Mouse (Mus musculus) kidney, postnatal 4 days (tissue): ENCODE results near the gene Tmem51.
"Not testable (repeated sequence)": the region's sequence is repeated elsewhere in the genome, so short reads cannot be mapped to it uniquely, and the experiment has no call there.

Source experiments
- DNase-seq, 2 experiments: peaks; one replicate each; pipeline ENCODE4 v3.0.0; 2021; ENCODE audit warnings: mixed read lengths in 2 of 2

Gene Tmem51

DNA sequence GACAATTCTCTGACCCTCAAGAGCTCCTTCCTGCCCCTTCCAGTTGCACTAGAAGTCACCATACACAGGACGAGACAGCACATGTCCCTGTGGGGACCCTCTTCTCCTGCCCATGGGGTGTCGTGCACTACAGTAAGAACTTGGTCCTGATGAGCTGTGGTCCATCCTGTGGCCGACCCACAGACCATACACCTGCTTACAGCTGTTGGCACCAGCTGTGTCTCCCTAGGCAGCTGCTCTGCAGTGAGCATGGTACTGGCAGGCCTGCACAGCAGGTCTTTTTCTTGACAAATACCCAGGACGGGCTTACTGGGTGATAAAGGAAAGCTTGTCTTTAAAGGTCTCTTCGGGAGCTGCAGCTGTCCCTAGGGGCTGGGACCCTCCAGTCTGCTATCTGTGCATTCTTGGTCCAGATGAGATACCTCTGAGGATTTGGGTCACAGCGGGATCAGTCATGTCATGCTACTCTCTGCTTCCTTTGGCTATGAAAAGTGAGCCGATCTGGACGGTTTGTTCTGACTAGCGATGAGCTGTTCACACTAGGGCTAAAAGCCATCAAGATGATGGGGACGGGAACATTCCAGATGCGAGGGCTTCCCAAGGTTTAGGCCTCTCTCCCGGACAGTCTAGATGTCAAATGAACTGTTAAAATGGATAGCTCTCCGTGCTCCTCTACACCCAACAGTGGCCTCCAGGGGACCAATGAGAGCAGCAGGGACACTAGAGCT lies 24.8 kb downstream of the Tmem51 start:
- no peak for DNase-seq

DNA sequence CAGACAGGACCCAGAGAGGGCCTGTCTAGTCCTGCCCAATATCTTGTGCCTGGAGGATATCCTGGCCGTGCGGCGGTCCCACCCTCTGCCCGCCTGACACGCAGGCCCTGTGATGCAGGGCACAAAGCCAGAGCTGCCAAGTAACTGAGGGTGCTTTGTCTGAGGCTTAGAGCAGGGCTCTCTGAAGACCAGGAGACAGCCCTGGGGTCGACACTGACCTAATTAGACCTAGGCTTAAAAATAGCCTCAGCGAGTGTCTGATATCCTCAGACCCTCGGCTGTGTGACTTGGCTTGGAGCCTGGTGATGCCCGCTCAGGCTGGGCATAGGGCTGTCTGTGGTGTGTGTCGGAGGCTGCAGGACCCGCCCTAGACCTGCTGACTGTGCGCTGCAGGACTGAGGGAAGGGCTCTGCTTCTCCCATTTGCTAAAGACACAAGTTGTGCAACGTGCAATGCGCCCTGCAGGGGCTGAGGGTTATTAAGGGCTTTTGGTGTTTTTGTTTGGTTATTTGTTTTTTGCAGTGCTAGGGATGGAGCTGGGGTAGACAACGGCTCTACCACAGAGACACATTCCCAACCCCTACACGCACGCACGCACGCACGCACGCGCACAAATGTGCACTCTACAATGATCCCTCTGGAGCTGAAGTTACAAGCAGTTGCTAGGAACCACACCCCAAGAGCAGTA lies 26.4 kb downstream of the Tmem51 start:
- DNase-seq = no peak

DNA sequence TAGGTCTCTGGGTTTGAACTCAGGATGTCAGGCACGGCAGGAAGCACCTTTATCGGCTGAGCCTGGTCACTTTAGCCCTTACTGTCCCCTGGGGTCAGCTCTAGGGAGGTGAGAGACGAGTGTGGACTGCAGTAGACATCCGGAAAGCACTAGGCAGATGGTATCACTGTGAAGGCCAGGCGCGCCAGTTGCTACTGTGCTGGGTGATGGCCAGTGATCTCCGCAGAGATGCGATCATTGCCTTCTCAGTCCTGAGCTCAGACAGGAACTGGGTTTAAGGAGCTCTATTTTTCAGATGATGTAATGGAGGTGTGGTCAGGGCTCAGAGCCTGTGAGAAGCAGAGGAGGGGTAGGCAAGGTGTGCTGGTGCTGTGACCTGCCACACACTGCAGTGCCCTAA lies 28.5 kb downstream of the Tmem51 start:
- no peak for DNase-seq

DNA sequence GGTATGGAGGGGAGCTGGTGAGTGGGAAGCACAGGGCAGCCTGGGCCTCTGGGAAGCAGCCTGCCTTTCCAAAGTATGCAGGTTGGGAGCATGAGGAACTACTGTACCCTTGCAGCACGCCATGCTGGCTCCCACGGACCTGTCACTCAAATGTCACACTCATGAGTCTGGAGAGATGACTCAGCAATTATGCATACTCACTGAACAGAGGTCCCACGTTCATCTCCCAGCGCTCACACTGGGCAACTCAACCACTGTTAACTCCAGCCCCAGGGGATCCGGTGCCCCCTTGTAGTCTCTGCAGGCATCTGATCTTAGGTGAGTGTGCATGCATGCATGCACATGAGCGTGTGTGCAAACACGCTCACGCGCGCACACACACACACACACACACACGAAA lies 29.5 kb downstream of the Tmem51 start:
- DNase-seq = no peak

DNA sequence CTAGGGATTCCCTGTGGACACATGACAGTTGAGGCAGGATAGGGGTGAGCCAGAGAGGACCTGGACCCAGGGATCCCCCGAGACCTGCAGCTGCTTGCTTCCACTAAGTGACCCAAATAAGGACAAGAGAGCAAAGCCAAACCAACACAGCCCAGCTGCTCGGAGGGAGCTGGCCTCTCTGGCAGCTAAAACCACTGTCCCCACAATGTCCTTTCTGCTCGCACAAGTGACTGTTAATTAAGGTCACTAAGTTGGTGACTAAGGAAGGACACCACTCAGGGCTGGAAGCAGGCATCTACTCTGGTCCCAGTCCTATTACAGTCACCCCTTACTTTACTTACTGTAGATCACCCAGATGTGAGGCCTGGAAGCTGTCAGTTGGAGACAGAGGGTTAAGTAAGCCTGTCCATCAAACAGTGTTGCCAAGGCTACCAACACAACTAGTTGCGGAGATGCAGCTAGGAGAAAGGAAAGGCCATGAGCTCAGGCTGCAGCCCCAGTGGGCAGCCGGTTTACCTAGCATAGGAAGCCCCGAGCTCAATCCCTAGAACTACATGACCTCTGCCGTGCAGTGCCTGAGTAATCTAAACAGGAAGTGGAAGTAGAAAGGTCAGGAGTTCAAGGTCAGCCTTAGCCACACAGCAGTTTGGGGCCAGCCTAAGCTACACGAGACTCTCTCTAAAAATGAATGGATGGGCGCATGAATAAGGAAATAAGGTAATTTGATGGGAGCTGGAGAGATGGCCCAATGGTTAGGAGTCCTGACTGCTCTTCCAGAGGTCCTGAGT lies 30.2 kb downstream of the Tmem51 start:
- no peak for DNase-seq

DNA sequence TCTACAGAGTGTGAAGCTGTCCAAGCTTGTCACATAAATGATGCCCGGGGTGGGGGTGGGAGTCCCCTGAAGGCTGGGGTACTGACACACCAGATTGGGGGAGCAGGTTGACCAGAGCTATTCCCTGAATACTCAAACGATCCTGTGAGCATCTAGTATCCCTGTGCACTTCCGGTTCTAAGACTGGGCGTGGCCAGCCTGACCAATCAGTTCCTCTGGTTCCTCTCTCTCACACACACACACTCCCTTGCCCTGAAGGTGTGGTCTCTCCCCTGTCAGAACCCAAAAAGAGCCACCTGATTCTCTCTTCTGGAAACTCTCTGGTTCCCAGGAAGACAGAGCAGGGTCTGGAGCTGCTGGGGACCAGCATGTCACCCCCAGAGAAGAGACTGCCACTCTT lies 30.8 kb downstream of the Tmem51 start:
- peak in 1 of 2 experiments; percentile 48 for DNase-seq

DNA sequence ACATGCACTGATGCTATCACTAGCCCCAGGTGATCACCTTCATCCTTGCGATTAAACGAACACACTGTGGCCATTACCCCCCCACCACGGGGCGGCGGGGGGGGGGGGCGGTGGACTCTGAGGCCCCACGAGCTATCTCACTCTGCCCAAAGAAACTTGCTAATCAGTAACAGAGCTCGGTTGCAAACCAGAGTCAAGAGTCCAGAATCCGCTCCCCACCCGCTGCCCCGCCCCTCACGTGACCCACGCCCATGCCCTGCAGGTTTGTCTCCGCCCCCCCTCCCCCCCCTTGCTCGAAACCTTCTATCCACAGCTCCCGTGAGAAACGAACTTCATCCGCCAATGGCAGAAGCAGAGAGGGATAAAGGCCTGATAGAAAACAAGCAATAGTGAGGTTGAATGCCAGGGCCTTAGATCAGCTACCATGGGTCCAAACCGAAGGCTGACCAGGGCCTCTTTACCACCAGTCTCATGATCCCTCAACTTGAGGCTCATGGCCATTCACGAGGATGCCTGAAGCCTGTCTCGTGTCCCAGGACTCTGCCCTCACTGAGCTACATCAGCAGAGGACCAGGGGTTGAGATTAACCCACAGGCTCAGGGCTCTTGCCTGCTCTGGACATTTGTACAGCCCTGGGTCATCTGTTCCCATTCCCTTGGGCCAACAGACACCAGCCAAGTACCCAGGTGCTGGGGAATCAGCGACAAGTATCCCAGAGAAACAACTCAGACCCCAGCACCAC lies 31.5 kb downstream of the Tmem51 start:
- DNase-seq = peak; percentile 74 to 85

DNA sequence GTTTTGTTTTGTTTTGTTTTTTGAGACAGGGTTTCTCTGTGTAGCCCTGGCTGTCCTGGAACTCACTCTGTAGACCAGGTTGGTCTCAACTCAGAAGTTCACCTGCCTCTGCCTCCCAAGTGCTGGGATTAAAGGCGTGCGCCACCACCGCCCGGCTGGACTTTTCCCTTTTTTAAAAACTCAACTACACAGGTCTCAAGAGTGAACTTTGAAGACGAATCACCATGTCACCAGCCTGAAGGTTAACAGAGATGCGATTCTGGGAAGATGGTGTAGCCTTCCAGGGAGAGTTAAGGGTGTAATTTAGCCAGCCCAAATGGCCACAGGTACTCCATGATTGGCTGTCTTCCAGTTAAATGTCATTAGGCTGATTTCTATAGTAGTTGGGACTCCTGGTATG lies 32.2 kb downstream of the Tmem51 start:
- not testable (repeated sequence) for DNase-seq

DNA sequence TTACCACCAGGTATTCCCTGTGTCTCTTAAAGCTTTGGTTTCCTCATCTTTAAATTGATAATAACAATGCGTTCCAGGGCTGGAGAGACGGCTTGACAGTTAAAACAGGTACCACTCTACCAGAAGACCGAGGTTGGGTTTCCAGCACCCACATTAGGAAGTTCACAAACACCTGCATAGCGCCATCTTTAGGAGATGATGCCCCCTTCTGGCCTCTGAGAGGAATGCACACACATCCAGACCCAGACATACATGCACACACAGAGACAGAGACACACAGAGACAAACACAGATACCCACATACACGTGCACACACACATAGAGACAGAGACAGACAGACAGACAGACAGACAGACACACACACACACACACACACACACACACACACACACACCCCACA lies 34.1 kb downstream of the Tmem51 start:
- DNase-seq = no peak

DNA sequence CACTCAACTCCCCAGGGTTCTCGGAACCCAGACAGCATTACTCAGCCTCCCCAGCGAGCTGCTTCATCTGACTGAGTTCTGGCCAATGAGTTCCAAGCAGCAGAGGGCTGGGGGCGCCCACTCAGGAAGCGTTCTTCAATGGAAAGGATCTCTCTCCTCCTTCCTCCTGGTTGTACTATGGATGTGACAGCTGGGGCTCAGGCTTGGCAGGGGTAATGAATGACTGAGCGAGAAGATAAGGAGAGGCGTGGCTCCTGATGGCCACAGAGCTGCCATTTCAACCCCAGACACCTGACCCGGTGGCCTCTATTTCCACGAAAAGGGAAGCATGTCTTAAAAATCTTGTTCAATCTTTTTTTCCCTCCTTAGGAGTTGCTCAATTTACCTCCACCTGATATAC lies 35.7 kb downstream of the Tmem51 start:
- DNase-seq = peak in 1 of 2 experiments; percentile 22

DNA sequence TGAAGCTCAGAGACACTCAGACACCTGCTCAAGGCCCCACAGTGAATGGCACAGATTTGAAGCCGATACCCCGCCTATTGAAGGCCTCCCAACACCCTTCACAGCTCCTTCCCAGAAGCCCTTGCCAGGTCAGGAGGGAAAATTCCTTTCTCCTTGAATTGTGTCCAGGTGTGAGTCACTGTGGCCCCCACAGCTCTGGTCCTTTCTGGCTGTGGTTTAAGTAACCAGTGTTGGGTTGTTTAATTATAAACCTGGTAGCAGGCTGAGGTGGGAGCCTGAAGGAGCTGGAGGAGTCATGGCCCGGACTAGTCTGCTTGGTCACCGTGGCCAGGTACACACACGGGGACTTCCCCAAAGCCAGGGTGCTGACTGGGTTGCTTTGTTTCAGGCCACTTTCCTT lies 37.1 kb downstream of the Tmem51 start:
- peak; percentile 45 to 65 for DNase-seq

DNA sequence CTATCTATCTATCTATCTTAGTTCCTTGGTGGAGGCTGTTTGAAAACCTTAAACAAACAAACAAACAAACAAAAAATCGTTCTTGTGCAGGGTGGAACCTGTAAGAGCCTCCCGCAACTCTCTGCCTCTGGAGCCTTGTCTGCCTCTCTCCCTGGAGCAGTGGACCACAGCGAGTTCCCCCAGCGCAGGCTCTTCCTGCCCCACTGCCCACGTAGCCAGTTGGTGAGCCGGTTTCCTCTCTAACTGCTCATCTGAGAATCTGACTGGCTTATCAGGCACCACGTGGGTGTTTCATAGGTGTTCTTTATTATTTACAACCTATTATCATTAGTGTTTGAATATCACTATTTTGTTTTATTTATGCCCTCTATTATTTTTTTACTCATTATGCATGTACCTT lies 37.6 kb downstream of the Tmem51 start:
- peak in 1 of 2 experiments; percentile 64 for DNase-seq

DNA sequence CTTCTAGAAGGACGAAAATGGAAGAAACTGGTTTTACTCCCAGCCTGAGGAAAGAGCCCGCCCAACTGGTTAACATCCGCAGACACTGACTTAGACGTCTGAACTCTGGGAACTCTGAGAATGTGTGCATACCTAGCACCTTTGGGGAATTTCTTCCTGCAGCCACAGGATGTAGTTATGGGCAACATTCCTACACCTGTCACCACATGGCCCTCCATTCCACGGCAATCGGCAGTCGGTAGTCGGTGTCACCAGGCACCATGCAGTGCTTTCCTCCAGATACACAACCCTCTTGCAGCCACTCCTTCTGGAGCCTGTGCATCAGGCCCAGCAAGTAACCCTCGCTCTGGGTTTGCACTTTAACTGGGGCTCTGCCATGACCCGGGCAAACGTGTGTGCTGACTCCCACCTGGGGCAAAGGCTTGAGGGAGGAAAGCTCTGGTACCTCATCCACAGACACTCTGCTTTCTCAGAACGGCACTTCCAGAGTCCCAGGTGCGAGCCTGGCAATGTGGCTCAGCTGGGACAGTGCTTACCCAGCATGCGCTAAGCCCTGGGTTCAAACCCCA lies 38.4 kb downstream of the Tmem51 start:
- DNase-seq = no peak

DNA sequence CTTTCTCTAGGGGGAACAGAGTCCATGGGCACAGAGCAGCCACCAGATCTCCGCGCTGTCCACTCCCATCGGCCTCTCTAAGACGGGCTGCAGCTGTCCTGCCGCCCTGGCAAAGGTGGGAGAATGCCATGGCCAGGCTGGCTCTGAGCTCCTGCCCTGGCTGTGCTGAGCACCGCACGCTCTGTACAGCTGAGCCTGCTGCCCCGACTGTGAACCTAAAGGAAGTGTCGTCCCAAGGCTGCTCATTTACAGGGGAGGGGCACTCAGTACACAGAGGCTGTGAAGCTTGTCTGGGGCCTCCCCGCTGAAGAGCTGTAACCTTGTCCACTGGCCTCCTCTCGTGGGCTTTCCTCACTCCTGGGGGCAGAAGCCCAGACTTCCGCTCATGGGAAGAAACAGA lies 39.7 kb downstream of the Tmem51 start:
- DNase-seq = peak in 1 of 2 experiments; percentile 52

DNA sequence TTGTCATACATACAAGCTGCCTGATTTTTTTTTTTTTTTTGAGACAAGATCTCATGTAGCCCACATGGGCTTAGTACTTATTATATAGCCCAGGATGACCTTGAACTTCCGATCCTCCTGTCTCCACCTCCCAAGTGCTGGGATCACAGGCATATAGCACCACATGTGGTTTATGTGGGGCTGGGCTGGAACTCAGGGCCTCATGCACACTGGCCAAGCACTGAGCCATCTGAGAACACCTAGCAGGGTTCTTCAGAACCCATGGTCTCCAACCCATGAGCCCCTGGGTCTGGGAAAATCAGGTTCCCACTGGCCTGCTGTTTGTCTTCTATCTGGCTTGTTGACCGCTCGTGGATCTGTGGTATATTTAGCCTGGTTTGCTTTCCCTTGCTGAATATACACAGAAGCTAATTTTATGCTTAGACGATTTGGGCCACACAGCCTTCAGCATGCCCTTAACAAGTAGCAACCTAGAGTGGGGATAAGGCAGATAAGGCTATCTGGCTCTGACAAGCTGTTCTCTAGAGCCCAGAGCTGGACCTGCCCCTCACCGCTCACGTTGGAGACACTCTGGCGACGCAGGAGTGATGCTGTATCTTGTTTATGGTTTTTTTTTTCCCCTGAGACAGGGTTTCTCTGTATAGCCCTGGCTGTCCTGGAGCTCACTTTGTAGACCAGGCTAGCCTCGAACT lies 44.3 kb downstream of the Tmem51 start:
- DNase-seq = no peak

DNA sequence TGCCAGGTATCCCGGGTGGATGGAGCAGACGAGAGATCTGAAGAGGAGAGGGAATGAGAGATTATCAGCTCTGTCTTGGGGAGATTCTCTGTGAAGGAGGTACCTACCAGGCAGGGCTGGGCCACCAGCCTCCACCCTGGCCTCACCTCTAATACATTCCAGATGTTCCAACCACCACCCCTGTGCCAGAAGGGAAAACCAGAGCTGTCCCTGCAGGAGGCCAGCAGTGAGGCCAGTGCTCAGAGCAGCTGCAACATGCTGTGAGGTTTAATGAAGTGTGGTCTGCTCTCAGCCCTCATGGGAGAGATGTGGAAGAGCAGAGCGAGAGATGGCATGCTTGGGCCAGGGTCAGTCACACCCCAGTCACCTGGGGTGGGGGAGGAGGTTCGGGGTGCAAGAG lies 46.2 kb downstream of the Tmem51 start:
- DNase-seq = no peak

DNA sequence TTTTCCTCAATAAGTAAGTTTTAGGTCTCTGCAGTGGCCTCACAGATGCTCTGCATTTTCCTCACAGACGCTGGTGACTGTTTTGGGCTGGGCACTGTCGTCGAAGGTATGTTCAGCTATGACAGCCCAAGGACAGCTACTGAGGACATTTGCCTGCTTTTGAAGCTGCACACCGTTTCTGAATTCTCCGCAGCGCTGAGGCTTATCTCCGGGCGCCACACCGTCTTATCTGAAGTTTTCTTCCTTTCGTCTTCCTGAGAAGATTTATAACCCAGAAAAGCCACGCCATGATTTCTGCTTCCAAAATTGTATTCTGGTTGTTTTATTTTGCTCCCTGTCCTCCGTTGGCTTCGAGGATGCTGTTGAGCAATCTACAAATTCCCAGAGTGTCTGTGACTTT lies 55.6 kb downstream of the Tmem51 start:
- no peak for DNase-seq

DNA sequence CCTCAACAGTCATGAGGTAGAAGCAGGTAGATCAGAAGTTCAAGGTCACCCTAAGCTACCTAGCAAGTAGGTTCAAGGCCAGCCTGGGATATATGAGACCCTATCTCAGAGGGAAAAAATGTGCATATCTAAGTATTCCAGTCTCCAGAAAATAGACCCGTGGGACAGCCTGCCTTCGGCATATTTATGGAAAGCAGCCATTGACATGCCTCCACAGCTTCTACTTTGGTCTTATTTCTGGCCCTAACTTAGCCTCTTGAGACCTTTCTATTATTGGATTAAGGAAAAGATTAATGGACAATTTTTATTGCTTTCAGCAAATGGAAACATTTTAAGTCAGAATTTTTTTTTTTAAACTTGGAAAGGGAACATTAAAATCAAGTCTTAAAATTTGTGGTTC lies 57.1 kb downstream of the Tmem51 start:
- DNase-seq = peak; percentile 55 to 60

DNA sequence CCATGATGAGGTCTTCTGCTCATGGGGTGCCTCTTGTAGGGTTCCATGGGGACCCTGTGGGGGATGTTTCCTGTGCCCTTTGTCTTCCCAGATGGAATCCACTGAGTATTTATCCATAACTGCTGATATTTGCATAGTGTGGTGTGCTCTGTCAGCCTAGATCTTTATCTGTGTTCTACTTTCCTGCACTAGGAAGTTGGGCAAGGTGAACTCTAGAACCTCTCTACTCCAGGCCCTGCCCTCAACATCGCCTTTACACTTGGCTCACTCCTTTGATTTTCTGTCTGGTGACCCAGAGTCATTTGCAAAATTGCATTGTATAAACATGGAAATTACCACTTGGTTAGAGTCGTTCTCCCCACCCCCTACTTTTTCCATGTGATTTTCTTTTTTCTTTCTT lies 59.6 kb downstream of the Tmem51 start:
- no peak for DNase-seq

DNA sequence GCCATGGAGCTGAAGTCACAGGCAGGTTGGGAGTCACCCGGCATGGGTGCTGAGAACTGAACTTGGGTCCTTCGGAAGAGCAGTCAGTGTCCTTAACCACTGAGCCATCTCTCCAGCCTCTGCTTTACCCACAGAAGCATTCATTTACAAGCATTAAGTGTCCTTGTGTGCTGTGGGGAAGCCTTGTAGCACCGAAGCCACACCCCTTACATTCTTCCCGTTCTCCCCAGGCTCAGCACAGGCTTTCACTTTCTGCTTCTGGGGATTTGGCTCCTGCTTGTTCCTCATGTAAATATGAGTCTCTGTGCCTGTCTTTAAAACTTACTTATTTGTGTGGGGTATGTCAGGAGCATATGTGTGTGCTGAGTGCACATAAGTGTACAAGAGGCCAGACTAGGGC lies 60.9 kb downstream of the Tmem51 start:
- no peak for DNase-seq

DNA sequence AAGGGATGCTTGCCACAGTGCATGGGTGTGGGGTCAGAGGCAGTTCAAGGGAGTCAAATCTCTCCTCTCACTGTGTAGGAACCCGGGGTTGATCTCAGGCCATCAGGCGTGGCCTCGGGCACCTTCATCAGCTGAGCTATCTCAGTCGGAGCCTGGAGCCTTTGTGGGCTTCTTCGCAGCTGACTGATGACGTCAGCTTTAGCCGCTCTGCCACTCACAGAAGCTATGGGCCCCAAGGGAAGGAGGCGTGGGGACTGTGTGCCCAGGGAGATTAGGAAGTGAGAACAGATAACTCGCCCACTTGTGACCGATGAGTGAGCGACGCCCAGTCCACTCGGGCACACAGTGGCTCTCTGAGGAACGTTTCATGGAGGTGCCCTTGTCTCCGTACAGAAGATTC lies 66.4 kb downstream of the Tmem51 start:
- peak in 1 of 2 experiments; percentile 27 for DNase-seq
